ENCODE assay signal across 8 mouse cellular contexts in the genomic region with DNA sequence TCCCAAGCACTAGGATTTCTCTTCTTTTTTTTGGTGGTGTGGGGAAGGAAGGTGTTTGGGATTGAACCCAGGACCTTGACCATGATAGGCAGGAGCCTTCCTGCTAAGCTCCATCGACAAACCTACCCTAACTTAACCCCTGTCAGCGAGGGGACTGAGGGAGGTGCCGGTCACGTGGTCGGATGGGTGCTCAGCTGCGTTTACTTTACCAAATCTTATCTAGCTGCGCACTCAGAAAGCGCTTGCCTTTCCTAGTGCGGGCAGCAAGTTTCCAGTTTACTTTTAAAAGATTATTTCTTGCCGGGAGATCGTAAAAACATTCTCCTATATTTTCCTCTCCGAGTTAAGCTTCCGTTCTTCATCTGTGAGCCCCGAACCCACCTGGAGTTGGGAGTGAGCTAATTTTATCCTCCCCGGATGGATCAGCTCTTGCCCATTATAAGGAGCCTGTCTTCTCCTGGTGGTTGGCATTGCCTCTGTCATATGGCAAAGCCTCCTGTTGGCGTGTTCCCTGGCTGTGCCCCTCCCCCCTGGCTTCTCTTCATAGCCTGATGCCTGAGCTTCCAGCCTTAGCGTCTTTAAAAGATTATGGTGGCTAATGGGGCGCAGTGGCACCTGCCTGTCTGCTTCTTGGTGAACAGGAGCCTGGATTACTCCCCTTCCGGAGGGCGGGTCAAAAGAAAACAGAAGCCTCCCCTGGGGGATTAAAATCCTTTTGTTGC. TPM values are rescaled to one million over a fixed set of nuclear protein-coding genes. Genes with fewer than 3 reads are reported as not detected.
A peak's percentile ranks its signal among the peaks of the same experiment; 100 is the strongest.
DNase-seq lines count a peak whose midpoint lies in the region; ATAC-seq and TF ChIP-seq lines count a peak whose summit lies in the region.

No protein-coding gene starts in this region.

- no peak for TF ChIP-seq CTCF in ES-Bruce4 (IDR thresholded peaks at IDR 0.05; ENCODE audit: low read depth, low read length)

- H3K36me3 ChIP-seq in kidney, embryonic 14.5 days (ENCODE audit: control insufficient read depth, insufficient read depth, low read length), result no peaks in the 10 kb centered on the region
- no peaks in the 10 kb centered on the region for H3K36me3 ChIP-seq in ES-Bruce4 (ENCODE audit: control insufficient read depth, insufficient read depth, low read length, poor library complexity, severe bottlenecking)
- H3K36me3 ChIP-seq in hindbrain, embryonic 16.5 days (ENCODE audit: control insufficient read depth, insufficient read depth, low read length), result no peaks in the 10 kb centered on the region
- H3K36me3 ChIP-seq in liver, embryonic 15.5 days (replicated peaks), result no peaks in the 10 kb centered on the region

- no peaks in the 10 kb centered on the region for H3K27me3 ChIP-seq in kidney, embryonic 14.5 days (ENCODE audit: control insufficient read depth, insufficient read depth, low read length)
- no peaks in the 10 kb centered on the region for H3K27me3 ChIP-seq in ES-Bruce4 (ENCODE audit: control insufficient read depth, insufficient read depth, low read length, poor library complexity, severe bottlenecking)
- no peaks in the 10 kb centered on the region for H3K27me3 ChIP-seq in hindbrain, embryonic 16.5 days (replicated peaks; ENCODE audit: control insufficient read depth, insufficient read depth, low read length)
- no peaks in the 10 kb centered on the region for H3K27me3 ChIP-seq in liver, embryonic 15.5 days

- no peak overlapping the region for H3K27ac ChIP-seq in kidney, embryonic 14.5 days (ENCODE audit: low read depth, low read length)
- H3K27ac ChIP-seq in ES-Bruce4 (ENCODE audit: insufficient read depth, low read length), result no peak overlapping the region
- no peak overlapping the region for H3K27ac ChIP-seq in hindbrain, embryonic 16.5 days (ENCODE audit: low read depth, low read length)
- no peak overlapping the region for H3K27ac ChIP-seq in liver, embryonic 15.5 days (replicated peaks)

- DNase-seq in kidney, adult 8-10 months, result no peak
- DNase-seq in cerebellum, postnatal 14 days, result peak; percentile 90

- no peak overlapping the region for H3K9ac ChIP-seq in kidney, embryonic 14.5 days (ENCODE audit: low read depth, low read length)
- H3K9ac ChIP-seq in ES-Bruce4 (ENCODE audit: low read depth, poor library complexity, severe bottlenecking), result no peak overlapping the region
- 0 out of 2 replicates have a peak overlapping the region, but pooled peaks have one; percentile 14 for H3K9ac ChIP-seq in hindbrain, embryonic 16.5 days (ENCODE audit: low read depth, low read length)
- H3K9ac ChIP-seq in liver, embryonic 15.5 days, result no peak overlapping the region

- H3K4me3 ChIP-seq in kidney, embryonic 14.5 days (ENCODE audit: low read length), result no peak overlapping the region
- H3K4me3 ChIP-seq in ES-Bruce4 (ENCODE audit: low read depth, low read length), result peak overlapping the region; percentile 21; the same call in 1 of the 2 replicates
- no peak overlapping the region for H3K4me3 ChIP-seq in hindbrain, embryonic 16.5 days (ENCODE audit: low read length)
- no peak overlapping the region for H3K4me3 ChIP-seq in liver, embryonic 15.5 days (replicated peaks)

- TF ChIP-seq POLR2A in ES-Bruce4 (IDR thresholded peaks at IDR 0.05; ENCODE audit: insufficient read depth, low read length), result no peak

- WGBS in kidney, embryonic 14.5 days, result 23% methylated on average over 20 of the region's 20 CpGs
- 26% methylated on average over 20 of the region's 20 CpGs for WGBS in hindbrain, embryonic 16.5 days
- 19% methylated on average over 20 of the region's 20 CpGs for WGBS in liver, embryonic 15.5 days (ENCODE audit: insufficient replicate concordance)

- no peaks in the 10 kb centered on the region for H3K9me3 ChIP-seq in kidney, embryonic 14.5 days (ENCODE audit: control insufficient read depth, low read length)
- H3K9me3 ChIP-seq in ES-Bruce4 (replicated peaks; ENCODE audit: control insufficient read depth, insufficient read depth, low read length, poor library complexity, severe bottlenecking), result no peaks in the 10 kb centered on the region
- no peaks in the 10 kb centered on the region for H3K9me3 ChIP-seq in hindbrain, embryonic 16.5 days (ENCODE audit: control insufficient read depth, low read length)
- H3K9me3 ChIP-seq in liver, embryonic 15.5 days (replicated peaks), result no peaks in the 10 kb centered on the region

- H3K4me2 ChIP-seq in kidney, embryonic 14.5 days (replicated peaks; ENCODE audit: low read depth, low read length), result peak overlapping the region; percentile 30
- peak overlapping the region; percentile 24; the same call in 1 of the 2 replicates for H3K4me2 ChIP-seq in hindbrain, embryonic 16.5 days (ENCODE audit: low read length)
- peak overlapping the region; percentile 56 for H3K4me2 ChIP-seq in liver, embryonic 15.5 days

- no peak for TF ChIP-seq EP300 in ES-Bruce4 (IDR thresholded peaks at IDR 0.05; ENCODE audit: insufficient read depth, low read depth, low read length)

- ATAC-seq in kidney, embryonic 14.5 days (ENCODE audit: low FRiP score, low TSS enrichment), result no peak
- ATAC-seq in hindbrain, embryonic 16.5 days, result no peak
- no peak for ATAC-seq in liver, embryonic 15.5 days (ENCODE audit: insufficient read depth)
- no peak for ATAC-seq in granulocyte monocyte progenitor cell, adult 5-6 weeks (replicated peaks; ENCODE audit: poor library complexity, severe bottlenecking)
- no peak for ATAC-seq in activated CD4-positive, CD25-positive, alpha-beta regulatory T cell, adult 4 months

- 0 out of 2 replicates have a peak, but pooled peaks cover 3% of the 10 kb centered on the region for H3K4me1 ChIP-seq in kidney, embryonic 14.5 days (ENCODE audit: control insufficient read depth, insufficient read depth, low read length)
- no peaks in the 10 kb centered on the region for H3K4me1 ChIP-seq in ES-Bruce4 (ENCODE audit: control insufficient read depth, insufficient read depth, low read length)
- H3K4me1 ChIP-seq in hindbrain, embryonic 16.5 days (ENCODE audit: control insufficient read depth, insufficient read depth, low read depth, low read length), result no peaks in the 10 kb centered on the region
- peaks cover 36% of the 10 kb centered on the region for H3K4me1 ChIP-seq in liver, embryonic 15.5 days (replicated peaks)

RNA-seq across cellular contexts. Expression of gene Furin, which starts 17.7 kb away (rescaled TPM):
- polyA plus RNA-seq in kidney, embryonic 14.5 days (2014; fragmentation: Nextera tagmentation; extraction: Ambion mirVana), result 11.3 and 13.6 TPM in 2 replicates
- 32.5 and 40.3 TPM in 2 replicates for polyA plus RNA-seq in ES-Bruce4 (2011; ENCODE audit: insufficient read depth, insufficient read length, low read depth, missing spikeins)
- 3.9 and 4.5 TPM in 2 replicates for polyA plus RNA-seq in hindbrain, embryonic 16.5 days (2015; fragmentation: Nextera tagmentation; extraction: Ambion mirVana)
- 8.0 and 9.8 TPM in 2 replicates for polyA plus RNA-seq in liver, embryonic 15.5 days (2015; fragmentation: Nextera tagmentation; extraction: Ambion mirVana)
- total RNA-seq in granulocyte monocyte progenitor cell, adult 5-6 weeks (2014; fragmentation: Nextera tagmentation), result 25.5 and 25.6 TPM in 2 replicates
- total RNA-seq in granulocyte monocyte progenitor cell, adult 5-6 weeks (2017), result 5.0 and 10.1 TPM in 2 replicates
- polyA plus RNA-seq in activated CD4-positive, CD25-positive, alpha-beta regulatory T cell, adult 4 months (2017; shearing (Covaris generic)), result 10 to 100 TPM; 10.6 to 15.2 TPM

RNA-seq across cellular contexts. Expression of gene Fes, which starts 35.2 kb away (rescaled TPM):
- polyA plus RNA-seq in kidney, embryonic 14.5 days (2014; fragmentation: Nextera tagmentation; extraction: Ambion mirVana), result 10.7 and 11.4 TPM in 2 replicates
- polyA plus RNA-seq in ES-Bruce4 (2011; ENCODE audit: insufficient read depth, insufficient read length, low read depth, missing spikeins), result 0.76 and 3.1 TPM in 2 replicates
- polyA plus RNA-seq in hindbrain, embryonic 16.5 days (2015; fragmentation: Nextera tagmentation; extraction: Ambion mirVana), result 3.8 and 4.9 TPM in 2 replicates
- polyA plus RNA-seq in liver, embryonic 15.5 days (2015; fragmentation: Nextera tagmentation; extraction: Ambion mirVana), result 16.6 and 19.2 TPM in 2 replicates
- 141 and 238 TPM in 2 replicates for total RNA-seq in granulocyte monocyte progenitor cell, adult 5-6 weeks (2014; fragmentation: Nextera tagmentation)
- 155 and 176 TPM in 2 replicates for total RNA-seq in granulocyte monocyte progenitor cell, adult 5-6 weeks (2017)
- polyA plus RNA-seq in activated CD4-positive, CD25-positive, alpha-beta regulatory T cell, adult 4 months (2017; shearing (Covaris generic)), result 1 to 10 TPM; 2.0 to 4.5 TPM

RNA-seq across cellular contexts. Expression of gene Man2a2, which starts 51.7 kb away (rescaled TPM):
- 11.9 and 17.2 TPM in 2 replicates for polyA plus RNA-seq in kidney, embryonic 14.5 days (2014; fragmentation: Nextera tagmentation; extraction: Ambion mirVana)
- 16.1 and 18.1 TPM in 2 replicates for polyA plus RNA-seq in ES-Bruce4 (2011; ENCODE audit: insufficient read depth, insufficient read length, low read depth, missing spikeins)
- polyA plus RNA-seq in hindbrain, embryonic 16.5 days (2015; fragmentation: Nextera tagmentation; extraction: Ambion mirVana), result 20.7 and 24.4 TPM in 2 replicates
- polyA plus RNA-seq in liver, embryonic 15.5 days (2015; fragmentation: Nextera tagmentation; extraction: Ambion mirVana), result 2.5 and 3.6 TPM in 2 replicates
- 60.4 and 74.6 TPM in 2 replicates for total RNA-seq in granulocyte monocyte progenitor cell, adult 5-6 weeks (2014; fragmentation: Nextera tagmentation)
- total RNA-seq in granulocyte monocyte progenitor cell, adult 5-6 weeks (2017), result 32.7 and 36.7 TPM in 2 replicates
- polyA plus RNA-seq in activated CD4-positive, CD25-positive, alpha-beta regulatory T cell, adult 4 months (2017; shearing (Covaris generic)), result 10 to 100 TPM; 15.8 to 21.8 TPM

Comparison
In these comparisons a context has a peak if more than half of its experiments do, and no peak if none do; other contexts are left out.
1. DNase-seq: peak in cerebellum, postnatal 14 days (2 of 2); none in kidney, adult 8-10 months (0 of 2).
2. Peak in every context shown above with its lines, with median percentiles within 50 percentile points of each other: H3K4me2 ChIP-seq.